Mouse (Mus musculus) heart, postnatal 0 days (tissue): ENCODE data around the gene Dmwd.

Experiments used
- CTCF ChIP-seq: IDR thresholded peaks from 2 replicates; pipeline ENCODE4 v1.5.1; 2016; ENCODE audit warnings: antibody characterized with exemption, control low read depth, low read depth
- EP300 ChIP-seq: IDR thresholded peaks from 2 replicates; pipeline ENCODE4 v1.6.1; 2016; ENCODE audit warnings: antibody characterized with exemption, low read depth

DNA sequence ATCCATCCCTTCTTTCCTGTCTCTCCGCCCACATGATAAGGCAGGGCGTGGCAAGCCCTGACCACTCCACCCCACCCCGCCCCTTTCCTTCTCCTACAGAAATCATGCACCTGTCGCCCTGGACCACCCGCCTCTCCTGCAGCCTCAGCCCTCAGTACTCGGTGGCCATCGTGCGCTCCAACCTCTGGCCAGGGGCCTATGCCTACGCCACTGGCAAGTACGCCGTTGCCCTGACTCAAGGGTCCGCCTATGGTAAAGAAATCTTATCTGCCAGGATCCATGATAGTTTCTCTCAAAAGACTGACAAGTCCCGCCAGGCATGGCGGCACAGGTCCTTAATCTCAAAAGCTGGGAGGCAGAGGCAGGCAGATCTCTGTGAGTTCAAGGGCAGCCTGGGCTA is 8.1 kb upstream of the Dmwd start:
- TF ChIP-seq CTCF (no peak), EP300 (no peak)
